Mouse (Mus musculus): ENCODE results near the gene Med7.
A peak's percentile ranks its signal among the peaks of the same experiment; 100 is the strongest.

The Med7 gene

DNA sequence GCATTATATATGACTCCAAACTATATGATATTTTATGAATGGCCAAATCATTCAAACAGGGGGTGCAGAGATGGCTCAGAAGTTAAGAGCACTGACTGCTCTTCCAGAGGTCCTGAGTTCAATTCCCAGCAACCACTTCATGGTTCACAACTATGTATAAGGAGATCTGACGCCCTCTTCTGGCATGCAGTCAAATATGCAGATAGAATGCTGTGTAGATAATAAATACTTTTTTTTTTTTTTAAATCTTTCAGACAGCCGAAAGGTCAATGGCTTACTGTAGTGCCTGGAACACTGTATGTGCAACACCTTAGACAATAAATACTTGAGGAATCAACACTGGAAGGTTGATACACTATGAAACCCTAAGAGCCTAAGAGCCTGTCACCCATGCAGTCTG lies 6.6 kb upstream of the Med7 start:
- no peak for DNase-seq (ENCODE audit: low spot score in 2 of 2)

DNA sequence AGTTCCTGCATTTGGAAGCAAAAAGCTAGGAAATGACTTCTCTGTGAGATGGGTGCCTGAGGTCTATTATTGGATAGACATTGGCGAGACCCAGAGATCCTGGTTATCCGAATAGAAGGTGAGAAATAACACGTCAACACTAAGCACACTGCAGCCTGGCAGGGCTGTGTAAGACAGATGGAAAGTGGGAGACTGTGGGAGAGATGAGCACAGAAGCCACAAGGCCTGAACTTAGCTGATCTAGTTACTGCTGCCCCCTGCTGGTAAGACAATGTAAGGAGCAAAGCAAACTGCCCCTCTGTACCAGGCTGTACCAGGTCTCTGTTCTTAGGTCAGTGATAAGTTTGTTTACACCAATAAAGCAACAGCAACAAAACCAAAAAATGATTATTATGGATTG lies 5.6 kb upstream of the Med7 start:
- peak; percentile 77 to 89 for DNase-seq (ENCODE audit: low spot score in 2 of 2)

DNA sequence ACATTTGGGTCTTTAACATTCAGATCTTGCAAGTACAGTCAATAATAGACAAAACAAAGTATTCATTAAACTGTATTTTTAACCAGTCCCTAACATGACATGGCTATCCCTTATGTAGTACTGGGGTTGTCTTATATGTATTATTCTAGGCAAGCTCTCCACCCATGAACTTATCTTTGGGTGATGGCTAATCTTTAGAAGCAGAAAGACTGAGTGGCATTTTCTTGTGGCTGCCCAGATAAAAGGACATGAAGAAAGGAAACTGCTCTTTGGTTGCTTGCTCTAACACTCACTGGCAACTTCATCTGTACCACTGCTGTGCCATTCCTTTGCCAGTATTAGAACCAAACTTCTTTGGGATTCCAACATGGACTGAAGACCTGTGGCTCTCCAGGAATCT lies 1.4 kb upstream of the Med7 start:
- DNase-seq (ENCODE audit: low spot score in 2 of 2) = no peak

DNA sequence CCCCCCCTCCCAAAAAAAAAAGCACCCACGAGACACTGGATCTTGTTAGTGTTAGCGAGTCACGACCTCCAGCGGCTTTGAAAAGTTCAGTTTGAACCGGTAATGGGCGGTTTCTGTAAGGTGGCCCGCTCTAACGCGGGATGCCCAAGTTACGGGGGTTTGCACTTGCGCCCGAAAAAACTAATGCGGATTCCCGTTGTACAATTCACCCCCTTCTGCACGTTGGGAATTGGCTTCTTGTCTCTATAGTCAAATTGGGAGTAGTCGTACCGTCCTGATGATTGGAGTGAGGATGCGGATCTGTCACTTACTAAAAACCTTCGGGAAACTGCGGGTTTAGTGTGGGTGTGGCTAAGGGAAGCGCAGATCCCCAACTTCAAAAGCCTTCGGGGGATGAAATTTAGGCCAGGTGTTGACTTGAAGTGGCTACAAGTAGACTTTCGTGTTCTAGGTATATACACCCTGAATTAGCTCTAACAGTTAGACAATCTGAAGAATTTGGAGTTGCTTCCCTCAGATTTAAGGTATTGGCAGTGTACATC lies 805 bp downstream of the Med7 start:
- DNase-seq (ENCODE audit: low spot score in 2 of 2) = no peak

DNA sequence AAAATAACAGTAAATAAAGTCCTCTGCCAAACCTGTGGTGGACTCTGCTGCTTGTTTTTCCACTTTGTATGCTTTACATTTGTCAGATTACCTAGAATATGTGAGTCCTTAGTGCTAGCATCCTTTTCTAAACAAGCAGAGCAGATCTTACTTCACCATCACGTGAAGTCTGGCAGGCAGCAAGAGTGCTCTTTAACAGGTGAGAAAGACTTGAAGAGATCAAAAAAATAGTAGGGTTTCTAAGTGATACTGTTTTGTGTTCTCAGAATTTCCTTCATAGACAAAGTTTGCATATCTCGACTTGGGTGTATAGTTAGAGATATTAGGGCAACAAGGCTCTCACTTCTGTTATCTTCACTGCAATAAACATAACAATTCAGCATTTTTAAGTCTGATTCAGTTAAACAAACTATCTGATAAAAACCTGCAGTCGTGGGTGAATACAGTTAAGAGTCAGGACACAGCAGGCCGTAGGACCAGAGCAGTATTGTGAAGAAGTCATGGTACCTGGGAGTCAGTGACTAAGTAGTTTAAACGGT lies 2.3 kb downstream of the Med7 start:
- no peak for DNase-seq (ENCODE audit: low spot score in 2 of 2)

DNA sequence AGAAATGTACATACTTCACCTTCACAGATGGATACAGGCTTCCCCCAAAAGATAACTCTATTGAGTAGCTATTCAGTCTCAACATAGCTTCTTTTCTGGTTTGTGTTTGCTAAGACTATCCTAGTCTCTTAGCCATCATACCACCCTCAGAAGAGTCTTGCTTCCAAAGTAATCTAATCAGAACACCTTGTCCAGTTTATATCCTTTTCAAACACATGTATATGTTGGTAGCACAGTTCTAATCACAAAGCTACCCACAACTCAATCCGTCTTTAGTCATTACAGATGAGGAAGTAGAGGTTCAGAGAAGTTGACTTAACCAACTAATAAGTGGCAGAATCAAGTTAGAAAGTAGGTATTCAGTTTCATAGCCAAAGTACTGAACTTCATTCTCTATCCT lies 5.0 kb downstream of the Med7 start:
- no peak for DNase-seq (ENCODE audit: low spot score in 2 of 2)

DNA sequence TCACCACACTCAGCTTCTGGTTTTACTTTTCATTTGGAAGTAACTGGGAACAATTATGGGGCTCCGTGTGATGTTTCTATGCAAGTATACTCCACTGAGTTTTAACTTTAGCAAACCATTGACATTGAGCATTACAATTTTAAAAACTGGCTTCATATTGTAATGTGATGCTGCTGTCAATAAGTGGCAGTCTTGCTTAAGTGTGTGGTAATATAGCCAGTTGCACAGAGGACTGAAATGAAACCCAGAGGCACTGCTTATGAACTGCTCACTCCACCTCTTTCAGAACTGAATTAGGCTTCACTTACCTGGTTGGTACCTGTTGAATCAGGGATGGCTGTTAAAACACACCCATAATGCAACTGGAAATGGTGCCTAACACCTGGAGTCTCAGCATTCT lies 6.4 kb downstream of the Med7 start:
- no peak for DNase-seq (ENCODE audit: low spot score in 2 of 2)

DNA sequence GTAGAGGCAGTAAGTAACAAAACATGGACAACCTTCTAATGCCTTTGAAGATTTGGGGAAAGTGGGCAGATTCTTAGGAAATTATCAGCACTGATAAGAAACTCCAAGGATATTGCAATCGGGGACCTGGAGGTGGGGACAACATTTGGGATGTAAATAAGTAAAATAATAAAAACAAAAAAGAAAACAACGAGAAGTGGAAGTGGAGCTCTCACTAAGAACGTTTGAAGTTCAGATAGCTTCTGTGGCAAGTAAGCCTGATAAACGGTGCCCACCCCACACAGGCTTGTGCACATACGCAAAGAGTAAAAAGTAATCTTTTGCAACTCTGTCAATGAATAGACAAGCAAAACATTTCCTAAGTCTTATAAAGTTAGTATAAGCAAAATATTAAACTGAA lies 7.3 kb downstream of the Med7 start:
- no peak for DNase-seq (ENCODE audit: low spot score in 2 of 2)

DNA sequence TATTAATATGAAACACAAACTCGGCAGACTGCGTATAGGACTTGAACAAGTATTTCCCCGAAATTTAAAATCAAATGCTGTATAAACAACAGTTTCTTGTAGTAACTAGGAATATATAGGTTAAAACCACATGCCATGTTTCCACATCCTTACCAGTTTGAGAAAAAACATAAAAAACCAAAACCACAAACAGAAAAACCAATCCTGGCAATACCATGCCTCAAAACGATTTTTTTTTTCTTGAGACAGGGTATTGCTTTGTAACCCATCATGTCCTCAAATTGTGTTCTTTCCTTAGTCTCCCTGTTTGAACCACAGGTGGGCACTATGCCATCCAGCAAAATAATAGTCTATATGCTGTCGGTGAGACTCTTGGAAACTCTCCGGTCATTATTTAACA lies 9.4 kb downstream of the Med7 start:
- DNase-seq (ENCODE audit: low spot score in 2 of 2) = no peak

DNA sequence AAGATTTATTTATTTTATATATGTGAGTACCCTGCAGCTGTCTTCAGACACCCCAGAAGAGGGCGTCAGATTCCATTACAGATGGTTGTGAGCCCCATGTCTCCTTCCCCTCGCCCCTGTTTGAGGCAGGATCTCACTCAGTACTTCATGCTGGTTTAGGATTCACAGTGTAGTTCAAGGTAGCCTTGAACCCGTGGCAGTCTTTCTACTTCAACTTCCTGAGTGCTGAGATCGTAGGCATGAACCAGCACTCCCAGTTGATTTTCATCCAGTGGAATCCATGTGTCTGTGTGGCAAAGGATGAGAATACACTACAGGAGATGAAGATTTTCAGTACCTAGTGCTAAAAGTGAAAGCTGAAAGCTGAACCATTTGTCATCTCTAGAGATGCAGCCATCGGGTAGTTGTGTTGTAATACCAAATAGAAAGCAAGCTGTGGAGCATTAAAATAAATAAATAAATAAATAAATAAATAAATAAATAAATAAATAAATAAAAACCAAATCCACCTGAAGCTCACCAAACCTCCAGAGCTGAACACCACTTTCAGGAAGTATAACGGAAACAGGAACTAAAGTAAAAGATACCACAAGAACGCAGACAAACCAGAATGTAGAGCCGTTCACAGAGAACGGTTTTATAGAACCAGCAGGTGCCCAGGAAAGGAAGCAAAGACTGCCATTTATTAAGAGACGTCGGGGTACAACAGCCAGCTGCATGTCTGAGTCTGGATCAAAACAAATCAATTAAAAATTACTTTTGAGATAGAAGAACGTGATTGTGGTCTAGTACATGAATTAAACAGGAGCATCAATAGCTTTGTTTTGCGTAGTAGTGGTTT lies 11.1 kb downstream of the Med7 start:
- DNase-seq (ENCODE audit: low spot score in 2 of 2) = no peak

DNA sequence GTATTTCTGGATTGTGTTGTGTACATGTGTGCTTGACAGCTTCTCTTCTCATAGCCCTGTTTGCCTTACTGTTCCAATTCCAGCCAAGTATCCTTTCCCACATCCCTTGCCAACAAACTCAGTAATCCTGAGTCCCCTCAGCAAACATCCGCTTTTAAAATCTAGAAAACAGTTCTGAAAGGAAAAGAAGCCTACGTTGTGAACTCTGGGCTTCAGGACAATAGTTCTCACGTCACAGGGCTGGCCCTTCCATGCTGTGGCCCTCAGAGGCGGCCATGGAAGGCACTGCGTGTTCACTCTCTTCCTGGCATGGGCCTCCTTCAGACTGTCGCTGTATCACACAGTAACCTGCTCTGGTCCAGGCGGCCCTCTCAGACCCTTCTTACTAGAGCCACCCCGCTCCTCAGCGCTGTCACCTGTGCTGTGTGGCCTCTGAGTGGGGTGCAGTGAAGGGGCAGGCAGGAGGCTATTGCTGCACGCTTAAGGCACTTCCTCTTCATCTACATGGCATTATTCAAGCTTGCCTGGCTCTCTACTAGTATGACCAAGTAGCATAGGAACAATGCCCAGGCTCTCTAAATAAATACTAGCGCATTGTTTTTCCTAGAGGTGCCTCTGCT lies 12.8 kb downstream of the Med7 start:
- no peak for DNase-seq (ENCODE audit: low spot score in 2 of 2)

DNA sequence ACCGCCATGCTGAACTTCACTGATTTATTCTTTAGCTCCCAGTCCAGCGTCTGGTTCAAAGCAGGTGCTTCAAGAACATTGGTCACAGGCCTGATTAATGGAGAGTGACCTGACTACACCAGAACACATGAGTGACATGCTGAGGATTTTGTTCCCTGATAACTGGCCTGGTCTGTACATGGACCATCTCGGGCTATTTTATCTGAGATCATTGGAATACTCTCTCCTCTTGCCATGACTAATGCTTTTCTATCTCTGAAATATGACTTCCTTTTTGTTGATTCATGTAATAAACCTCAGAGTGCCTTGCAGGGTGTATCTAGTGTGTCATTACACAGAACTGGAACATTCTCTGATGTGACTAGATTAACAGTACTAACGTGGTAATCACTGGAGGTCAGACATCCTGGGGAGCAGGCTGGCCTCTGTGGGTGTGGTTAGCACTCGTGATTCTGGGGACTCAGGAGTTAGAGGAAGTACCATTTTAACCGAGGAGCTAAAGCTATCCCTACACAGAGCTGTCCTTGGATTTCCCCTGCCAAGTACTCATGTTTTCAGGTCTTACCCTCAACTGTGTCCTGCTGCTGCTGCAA lies 17.8 kb downstream of the Med7 start, which contains the start of gene Havcr2:
TSS of gene Havcr2 (plus strand) at position 483 of the 593 bp plus-strand sequence.
- no peak for DNase-seq (ENCODE audit: low spot score in 2 of 2)

DNA sequence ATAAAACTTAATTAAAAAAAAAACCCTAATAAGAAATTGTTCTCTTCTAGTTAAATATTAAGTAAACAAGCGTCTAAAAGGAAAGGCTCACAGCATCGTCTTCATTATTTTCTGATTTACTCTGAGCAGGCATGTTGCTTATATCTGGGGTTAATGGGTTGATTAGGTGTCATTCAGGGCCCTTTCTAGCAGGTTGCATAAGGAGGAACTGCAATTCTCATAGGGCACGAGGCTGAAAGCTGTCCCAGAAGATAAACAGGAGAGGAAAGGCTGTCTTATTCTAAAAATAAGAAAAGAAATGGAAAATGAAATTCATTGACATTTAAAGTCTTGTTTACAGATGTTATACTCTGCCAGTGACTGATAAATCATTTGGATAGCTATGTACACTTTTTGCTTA lies 23.2 kb downstream of the Med7 start:
- DNase-seq (ENCODE audit: low spot score in 2 of 2) = no peak

DNA sequence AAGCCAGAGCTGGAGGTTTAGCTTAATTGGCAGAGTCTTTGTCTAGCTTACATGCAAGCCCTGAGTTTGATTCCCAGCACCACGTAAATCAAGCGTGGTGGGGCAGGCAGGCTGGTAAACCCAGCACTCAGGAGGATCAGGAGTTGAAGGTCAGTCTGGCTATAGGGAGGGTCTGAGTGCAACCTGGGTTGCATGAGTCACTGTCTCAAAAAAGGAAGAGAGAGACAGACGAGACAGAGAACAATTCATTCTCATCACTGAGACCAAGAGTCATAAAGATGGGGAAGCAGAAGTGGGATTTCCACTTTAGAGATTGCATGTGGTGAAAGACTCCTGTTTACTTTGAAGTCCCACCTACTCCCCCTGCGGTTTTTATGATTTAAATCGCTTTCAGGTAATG lies 24.6 kb downstream of the Med7 start:
- no peak for DNase-seq (ENCODE audit: low spot score in 2 of 2)

DNA sequence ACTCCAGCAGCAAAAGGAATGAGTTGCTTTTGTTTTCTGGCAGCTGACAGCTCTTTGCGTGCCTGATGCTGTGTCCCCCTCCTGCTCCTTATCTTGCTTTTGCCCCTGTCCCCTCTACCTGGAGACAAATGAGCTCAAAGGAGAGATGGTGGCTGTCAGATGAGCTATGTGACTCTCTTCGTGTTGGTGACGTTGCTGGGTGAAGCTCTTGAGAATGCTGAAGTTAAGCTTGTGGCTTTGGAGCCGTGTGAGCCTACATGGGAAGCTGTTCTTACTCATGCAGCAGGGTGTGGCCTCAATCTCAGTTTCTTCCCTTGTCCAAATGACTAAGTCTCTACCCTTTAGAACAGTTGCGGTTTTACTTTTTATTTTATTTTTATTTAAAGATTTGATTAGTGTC lies 25.2 kb downstream of the Med7 start:
- DNase-seq (ENCODE audit: low spot score in 2 of 2) = no peak

DNA sequence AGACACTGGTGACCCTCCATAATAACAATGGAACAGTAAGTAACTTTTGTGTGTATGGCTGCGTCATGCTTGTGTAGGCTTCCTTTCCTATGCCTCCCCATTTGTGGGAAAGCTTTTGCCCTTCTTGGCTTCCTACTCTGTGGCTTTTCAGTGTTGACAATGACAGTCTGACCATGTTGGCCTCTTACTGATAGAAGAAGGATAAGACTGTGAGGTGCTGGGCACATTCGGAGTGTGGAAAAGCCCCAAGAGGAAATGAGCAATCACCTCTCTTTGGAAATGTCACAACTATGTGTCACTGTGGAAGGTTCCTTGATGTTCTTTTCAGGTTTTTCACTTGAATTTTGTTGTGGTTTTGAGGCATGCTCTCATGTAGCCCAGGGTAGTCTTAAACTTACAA lies 30.2 kb downstream of the Med7 start:
- no peak for DNase-seq (ENCODE audit: low spot score in 2 of 2)

DNA sequence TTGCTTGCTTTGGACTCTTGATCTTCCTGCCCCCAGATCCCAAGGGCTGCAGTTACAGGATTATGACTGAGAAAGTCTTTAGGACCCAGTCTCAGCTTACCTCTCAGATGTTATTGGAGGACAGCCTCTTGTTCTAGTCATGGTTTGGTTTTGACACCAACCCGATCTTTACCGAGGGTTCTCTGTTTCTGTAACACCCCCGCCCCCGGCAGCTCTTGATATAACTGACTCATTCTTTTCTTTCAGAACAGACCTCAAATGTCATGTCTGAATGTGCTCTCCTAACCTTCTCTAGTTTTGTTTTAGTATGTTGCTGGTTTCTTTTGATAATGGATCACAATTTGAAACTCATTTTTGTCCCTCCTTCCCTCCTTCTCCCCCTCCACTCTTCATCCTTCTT lies 37.5 kb downstream of the Med7 start:
- no peak for DNase-seq (ENCODE audit: low spot score in 2 of 2)

DNA sequence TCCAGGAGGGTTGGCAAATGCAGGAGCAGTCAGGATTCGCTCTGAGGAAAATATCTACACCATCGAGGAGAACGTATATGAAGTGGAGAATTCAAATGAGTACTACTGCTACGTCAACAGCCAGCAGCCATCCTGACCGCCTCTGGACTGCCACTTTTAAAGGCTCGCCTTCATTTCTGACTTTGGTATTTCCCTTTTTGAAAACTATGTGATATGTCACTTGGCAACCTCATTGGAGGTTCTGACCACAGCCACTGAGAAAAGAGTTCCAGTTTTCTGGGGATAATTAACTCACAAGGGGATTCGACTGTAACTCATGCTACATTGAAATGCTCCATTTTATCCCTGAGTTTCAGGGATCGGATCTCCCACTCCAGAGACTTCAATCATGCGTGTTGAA lies 42.6 kb downstream of the Med7 start:
- no peak for DNase-seq (ENCODE audit: low spot score in 2 of 2)

DNA sequence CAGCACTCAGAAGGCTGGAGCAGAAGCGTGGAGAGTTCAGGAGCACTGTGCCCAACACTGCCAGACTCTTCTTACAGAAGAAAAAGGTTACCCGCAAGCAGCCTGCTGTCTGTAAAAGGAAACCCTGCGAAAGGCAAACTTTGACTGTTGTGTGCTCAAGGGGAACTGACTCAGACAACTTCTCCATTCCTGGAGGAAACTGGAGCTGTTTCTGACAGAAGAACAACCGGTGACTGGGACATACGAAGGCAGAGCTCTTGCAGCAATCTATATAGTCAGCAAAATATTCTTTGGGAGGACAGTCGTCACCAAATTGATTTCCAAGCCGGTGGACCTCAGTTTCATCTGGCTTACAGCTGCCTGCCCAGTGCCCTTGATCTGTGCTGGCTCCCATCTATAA lies 43.8 kb downstream of the Med7 start:
- DNase-seq (ENCODE audit: low spot score in 2 of 2) = no peak

DNA sequence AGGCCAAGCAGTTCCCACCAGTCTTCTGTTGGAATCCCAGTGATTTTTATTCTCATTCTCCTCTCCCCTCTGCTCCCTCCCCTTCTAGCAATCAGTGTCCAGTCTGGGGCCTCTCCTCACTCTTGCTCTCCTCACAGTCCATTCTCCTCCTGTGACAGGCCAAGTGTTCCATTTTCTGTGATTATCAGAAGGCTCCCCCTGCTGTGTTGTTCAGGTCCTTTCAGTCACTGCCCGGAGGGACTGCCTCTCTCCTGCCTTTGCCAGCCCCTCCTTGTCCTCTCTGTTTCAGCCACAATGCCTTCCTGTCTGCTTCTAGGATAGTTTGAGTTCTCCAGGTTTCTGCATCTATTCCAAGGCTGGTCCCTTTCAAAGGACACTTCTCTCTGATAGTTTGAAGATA lies 51.5 kb downstream of the Med7 start:
- no peak for DNase-seq (ENCODE audit: low spot score in 2 of 2)

DNA sequence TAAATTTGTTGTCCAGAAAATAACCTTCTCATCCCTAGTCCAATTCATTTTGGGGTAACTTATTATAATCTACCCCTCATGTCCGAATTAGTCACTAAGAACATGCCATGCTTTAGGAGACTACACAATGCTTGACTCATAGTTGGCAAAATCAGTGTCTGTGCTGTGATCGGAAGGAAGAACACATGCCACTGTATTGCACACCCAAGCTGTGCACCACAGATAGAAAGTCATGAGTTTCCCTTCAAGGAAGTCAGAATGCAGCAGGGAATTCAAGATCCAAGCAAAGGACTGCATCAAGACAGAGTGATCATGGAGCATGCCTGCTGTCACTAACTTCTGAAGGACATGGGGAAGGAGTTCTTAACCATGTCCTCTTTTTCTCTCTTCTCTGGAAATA lies 51.9 kb downstream of the Med7 start:
- no peak for DNase-seq (ENCODE audit: low spot score in 2 of 2)

All from right cerebral cortex, postnatal 36 days (tissue).